Mouse (Mus musculus) bone marrow macrophage, adult 2 months (primary cell): Measurements from ENCODE around the gene Gabbr2. TPM values are rescaled to one million over a fixed set of nuclear protein-coding genes. Genes with fewer than 3 reads are reported as not detected.

Source experiments
- H3K27ac ChIP-seq: 2 replicates; pipeline ENCODE4 v1.5.1; 2012; ENCODE audit warnings: low read depth, low read length; ENCODE audit not compliant: insufficient read depth
- H3K4me1 ChIP-seq: 2 replicates; pipeline ENCODE4 v1.6.1; 2012; ENCODE audit warnings: low read length; ENCODE audit not compliant: control insufficient read depth, insufficient read depth
- H3K4me3 ChIP-seq: 2 replicates; pipeline ENCODE4 v1.5.1; 2012; ENCODE audit warnings: mild to moderate bottlenecking, low read length, moderate library complexity; ENCODE audit not compliant: insufficient read depth
- CTCF ChIP-seq: IDR thresholded peaks from 2 replicates; pipeline ENCODE4 v1.5.1; 2012; ENCODE audit warnings: low read depth, mild to moderate bottlenecking, low read length, moderate library complexity
- POLR2A ChIP-seq: IDR thresholded peaks from 2 replicates; pipeline ENCODE4 v1.6.1; 2012; ENCODE audit warnings: mild to moderate bottlenecking, low read depth, low read length, borderline replicate concordance
- polyA plus RNA-seq: library from polyadenylated mRNA; stranded (reverse); fragments of >200 nt; gene quantifications from 2 replicates; pipeline ENCODE4 v1.2.4, GENCODE M21; 2012; ENCODE audit not compliant: missing spikeins, insufficient read depth, insufficient read length

Gene Gabbr2
- polyA plus RNA-seq, 1 experiment: 0.74 TPM

GRCm38 (mm10) chr4:46832834-46833544 is 158.7 kb downstream of the Gabbr2 start:
- Histone ChIP-seq H3K27ac (no peak overlapping the region), H3K4me1 (peaks cover 11% of the 10 kb centered on the region), H3K4me3 (no peak overlapping the region)
- TF ChIP-seq POLR2A (no peak), CTCF (peak; percentile 61)

DNA sequence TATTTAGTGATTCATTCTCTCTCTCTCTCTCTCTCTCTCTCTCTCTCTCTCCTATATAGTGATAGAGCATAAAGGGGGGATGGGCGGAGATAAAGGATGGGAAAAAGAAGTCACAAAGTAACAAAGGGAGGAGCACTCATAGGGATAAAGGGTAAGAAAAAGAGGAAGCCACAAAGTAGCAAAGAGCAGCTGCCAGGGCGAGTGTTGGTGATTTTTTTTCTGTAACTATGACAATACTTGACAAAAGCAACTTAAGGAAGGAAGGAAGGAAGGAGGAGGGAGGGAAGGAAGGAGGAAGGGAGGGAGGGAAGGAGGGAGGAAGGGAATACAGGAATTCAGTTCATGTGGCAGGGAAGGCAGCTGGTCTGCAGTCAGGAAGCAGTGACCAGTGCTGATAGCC is 162.0 kb downstream of the Gabbr2 start:
- H3K27ac ChIP-seq: no peak overlapping the region
- TF ChIP-seq POLR2A (no peak), CTCF (no peak)
- H3K4me3 ChIP-seq: no peak overlapping the region
- H3K4me1 ChIP-seq: peaks cover 11% of the 10 kb centered on the region

DNA sequence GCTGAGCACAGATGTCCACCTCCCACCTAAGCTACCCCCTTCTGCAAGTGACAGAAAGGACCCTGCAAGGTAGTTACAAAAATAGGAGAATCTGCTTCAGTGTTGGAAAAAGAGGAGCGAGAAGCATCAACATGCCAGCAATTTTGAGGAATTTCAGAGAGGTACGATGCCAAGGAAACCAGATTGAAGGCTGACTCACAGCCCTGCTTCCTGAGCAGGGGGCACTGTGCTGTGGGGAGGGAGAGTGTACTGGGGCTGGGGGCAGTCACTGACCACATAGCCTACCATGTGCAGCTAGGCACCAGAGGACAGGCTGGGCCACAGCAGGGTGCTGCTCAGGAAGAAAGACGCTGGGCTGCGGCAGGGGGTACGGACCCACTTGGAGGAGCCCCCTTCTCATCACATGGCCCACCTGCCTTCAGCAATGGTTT is 163.5 kb downstream of the Gabbr2 start:
- H3K4me3 ChIP-seq: no peak overlapping the region
- no peak overlapping the region for H3K27ac ChIP-seq
- TF ChIP-seq POLR2A (no peak), CTCF (no peak)
- H3K4me1 ChIP-seq: peaks cover 11% of the 10 kb centered on the region

DNA sequence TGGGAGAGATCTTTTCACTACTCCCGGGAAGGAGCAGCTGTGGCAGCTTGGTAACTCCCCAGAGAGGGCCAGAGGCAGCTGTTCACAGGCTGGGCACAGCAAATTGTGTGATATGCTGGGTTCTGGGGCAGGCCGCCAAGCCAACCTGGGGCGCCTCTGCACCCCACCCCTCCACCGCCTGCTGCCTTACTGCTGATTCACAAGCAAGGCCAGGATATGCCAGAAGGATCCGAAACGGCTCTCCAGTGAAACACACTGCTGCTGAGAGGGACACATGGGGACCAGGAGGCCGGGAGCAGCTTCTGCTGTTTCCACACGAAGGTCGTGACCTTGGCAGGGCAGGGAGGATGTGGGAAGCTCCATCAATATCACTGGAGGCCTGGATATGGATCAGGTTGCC is 164.2 kb downstream of the Gabbr2 start:
- H3K4me3 ChIP-seq: no peak overlapping the region
- H3K4me1 ChIP-seq: peaks cover 11% of the 10 kb centered on the region
- TF ChIP-seq CTCF (no peak), POLR2A (no peak)
- no peak overlapping the region for H3K27ac ChIP-seq

GRCm38 (mm10) chr4:46825846-46826529 is 165.7 kb downstream of the Gabbr2 start:
- TF ChIP-seq CTCF (no peak), POLR2A (no peak)
- Histone ChIP-seq H3K4me1 (peaks cover 11% of the 10 kb centered on the region), H3K27ac (no peak overlapping the region), H3K4me3 (no peak overlapping the region)

- TF ChIP-seq CTCF: no peak
- no peak for TF ChIP-seq POLR2A
- H3K4me3 ChIP-seq: no peak overlapping the region
- H3K4me1 ChIP-seq: no peaks in the 10 kb centered on the region
- no peak overlapping the region for H3K27ac ChIP-seq
These were observed 167.9 kb downstream of the Gabbr2 start for GRCm38 (mm10) chr4:46823738-46824137.

DNA sequence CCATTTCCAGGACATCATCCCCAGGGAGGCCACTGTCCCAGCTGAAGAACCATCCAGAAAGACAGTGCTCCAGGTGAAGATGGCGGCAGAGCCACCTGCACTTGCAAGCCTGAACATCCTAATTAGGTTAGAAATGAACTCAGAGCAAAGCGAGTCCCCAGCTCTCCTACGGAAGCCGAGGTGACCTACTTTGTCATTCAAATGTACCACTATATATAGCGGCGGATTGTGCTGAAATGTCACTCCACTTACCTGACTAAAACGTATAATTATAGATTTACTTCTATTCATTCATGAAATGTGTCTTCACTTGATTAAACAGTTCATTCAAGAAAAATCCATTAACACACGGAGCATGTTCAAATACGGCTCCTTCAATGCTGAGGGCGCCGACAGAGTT is 170.0 kb downstream of the Gabbr2 start:
- TF ChIP-seq CTCF: no peak
- no peak for TF ChIP-seq POLR2A
- no peak overlapping the region for H3K27ac ChIP-seq
- H3K4me1 ChIP-seq: no peaks in the 10 kb centered on the region
- H3K4me3 ChIP-seq: no peak overlapping the region

- H3K4me3 ChIP-seq: no peak overlapping the region
- TF ChIP-seq POLR2A: no peak
- no peak for TF ChIP-seq CTCF
- 0 out of 2 replicates have a peak, but pooled peaks cover 2% of the 10 kb centered on the region for H3K4me1 ChIP-seq
- H3K27ac ChIP-seq: no peak overlapping the region
These were observed 176.7 kb downstream of the Gabbr2 start for GRCm38 (mm10) chr4:46814954-46815353.

DNA sequence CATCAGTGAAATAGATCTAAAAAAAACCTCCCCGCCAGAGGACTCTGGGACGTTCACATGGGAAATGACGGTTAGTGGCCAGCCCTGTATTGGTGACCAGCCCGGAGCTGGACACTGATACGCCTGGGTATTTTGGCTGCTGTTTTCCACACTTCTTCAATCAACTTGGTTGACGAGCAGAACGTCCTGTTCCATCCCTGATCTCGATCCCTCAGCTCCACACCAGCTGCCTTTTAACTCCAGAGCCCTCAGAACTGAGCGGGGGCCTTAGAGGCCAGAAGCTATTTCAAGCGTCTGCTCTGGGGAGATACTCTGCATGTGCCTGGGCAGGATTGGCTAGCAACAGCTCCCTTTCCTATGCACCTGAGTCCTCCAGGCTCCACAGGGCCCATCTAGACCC is 177.4 kb downstream of the Gabbr2 start:
- Histone ChIP-seq H3K27ac (no peak overlapping the region), H3K4me3 (no peak overlapping the region), H3K4me1 (0 out of 2 replicates have a peak, but pooled peaks cover 2% of the 10 kb centered on the region)
- TF ChIP-seq CTCF (no peak), POLR2A (no peak)

DNA sequence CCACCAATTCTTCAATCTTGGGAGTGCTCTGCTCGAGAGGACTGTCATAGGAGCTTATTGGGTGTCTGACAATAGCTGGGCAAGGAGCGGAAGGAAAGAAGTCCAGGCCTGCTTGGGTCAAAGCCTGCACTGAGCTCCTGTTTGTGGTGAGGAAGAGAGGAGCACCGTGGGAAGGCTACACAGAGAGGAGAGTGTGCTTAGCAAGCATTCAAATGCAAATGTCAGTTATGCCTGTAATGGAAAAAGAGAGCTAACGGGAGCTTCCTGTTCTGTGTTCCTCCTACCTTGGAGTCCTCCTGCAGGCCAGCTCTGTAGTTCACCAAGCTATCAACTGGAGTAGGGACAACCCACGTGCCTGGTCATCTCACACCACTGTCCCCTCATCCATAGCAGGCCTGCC is 180.5 kb downstream of the Gabbr2 start:
- TF ChIP-seq POLR2A (no peak), CTCF (no peak)
- Histone ChIP-seq H3K4me1 (0 out of 2 replicates have a peak, but pooled peaks cover 2% of the 10 kb centered on the region), H3K27ac (no peak overlapping the region), H3K4me3 (no peak overlapping the region)
